Mouse (Mus musculus): ENCODE data around the gene Tex44.

DNA sequence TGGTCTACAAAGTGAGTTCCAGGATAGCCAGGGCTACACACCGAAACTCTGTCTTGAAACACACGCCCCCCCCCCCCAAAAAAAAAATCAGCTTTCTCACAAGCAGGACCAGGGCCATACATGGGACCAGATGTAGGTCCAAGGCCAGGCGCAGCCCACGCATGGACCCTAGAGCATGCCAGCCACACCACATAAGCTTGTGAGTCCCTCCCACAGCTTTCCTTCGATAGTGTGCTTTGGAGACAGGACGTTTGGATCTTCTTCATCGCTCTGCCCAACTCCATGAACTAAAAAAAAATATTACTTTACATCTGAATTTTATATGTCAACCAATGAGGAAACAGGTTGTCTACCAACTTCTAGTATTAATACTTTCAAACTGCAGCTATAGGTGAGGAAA, 7.2 kb downstream of the Tex44 start:
- TF ChIP-seq CTCF (IDR thresholded peaks at IDR 0.05), result no peak
- no peak for TF ChIP-seq EP300 (IDR thresholded peaks at IDR 0.05)

Data from lung, postnatal 0 days (tissue).